Mouse (Mus musculus): ENCODE measurements around the gene 1500009C09Rik. TPM values are rescaled to one million over a fixed set of nuclear protein-coding genes. Genes with fewer than 3 reads are reported as not detected.

Gene 1500009C09Rik
- total RNA-seq (2014; fragmentation: Nextera tagmentation) (not detected in 2 replicates), total RNA-seq (2017) (not detected in 2 replicates)

- no peak for ATAC-seq (replicated peaks; ENCODE audit: low FRiP score, low TSS enrichment, poor library complexity, severe bottlenecking)
Measured at GRCm38 (mm10) chr15:82252097-82252496, at the start of gene 1500009C09Rik. Gene 1500009C09Rik, plus strand, starts transcription at chr15:82252397.

- ATAC-seq (replicated peaks; ENCODE audit: low FRiP score, low TSS enrichment, poor library complexity, severe bottlenecking) = no peak
Measured at GRCm38 (mm10) chr15:82203090-82203489, 49.1 kb upstream of the 1500009C09Rik start.

- no peak for ATAC-seq (replicated peaks; ENCODE audit: low FRiP score, low TSS enrichment, poor library complexity, severe bottlenecking)
Measured at GRCm38 (mm10) chr15:82203611-82204351, 48.4 kb upstream of the 1500009C09Rik start.

- no peak for ATAC-seq (replicated peaks; ENCODE audit: low FRiP score, low TSS enrichment, poor library complexity, severe bottlenecking)
Measured at GRCm38 (mm10) chr15:82204680-82205371, 47.4 kb upstream of the 1500009C09Rik start.

GRCm38 (mm10) chr15:82206365-82207104 lies 45.7 kb upstream of the 1500009C09Rik start:
- ATAC-seq (replicated peaks; ENCODE audit: low FRiP score, low TSS enrichment, poor library complexity, severe bottlenecking) = no peak

- ATAC-seq (replicated peaks; ENCODE audit: low FRiP score, low TSS enrichment, poor library complexity, severe bottlenecking) = no peak
Measured at GRCm38 (mm10) chr15:82207105-82207459, 45.1 kb upstream of the 1500009C09Rik start.

- no peak for ATAC-seq (replicated peaks; ENCODE audit: low FRiP score, low TSS enrichment, poor library complexity, severe bottlenecking)
Measured at GRCm38 (mm10) chr15:82207504-82208219, 44.5 kb upstream of the 1500009C09Rik start.

- ATAC-seq (replicated peaks; ENCODE audit: low FRiP score, low TSS enrichment, poor library complexity, severe bottlenecking) = no peak
Measured at GRCm38 (mm10) chr15:82208307-82208706, 43.9 kb upstream of the 1500009C09Rik start.

GRCm38 (mm10) chr15:82209295-82210050 lies 42.7 kb upstream of the 1500009C09Rik start:
- ATAC-seq (replicated peaks; ENCODE audit: low FRiP score, low TSS enrichment, poor library complexity, severe bottlenecking) = no peak

GRCm38 (mm10) chr15:82210801-82211200 lies 41.4 kb upstream of the 1500009C09Rik start:
- no peak for ATAC-seq (replicated peaks; ENCODE audit: low FRiP score, low TSS enrichment, poor library complexity, severe bottlenecking)

- no peak for ATAC-seq (replicated peaks; ENCODE audit: low FRiP score, low TSS enrichment, poor library complexity, severe bottlenecking)
Measured at GRCm38 (mm10) chr15:82211281-82211680, 40.9 kb upstream of the 1500009C09Rik start.

- ATAC-seq (replicated peaks; ENCODE audit: low FRiP score, low TSS enrichment, poor library complexity, severe bottlenecking) = no peak
Measured at GRCm38 (mm10) chr15:82211911-82212751, 40.1 kb upstream of the 1500009C09Rik start.

GRCm38 (mm10) chr15:82212752-82213063 lies 39.5 kb upstream of the 1500009C09Rik start, which contains the start of gene Shisa8:
Gene Shisa8, minus strand, starts transcription at chr15:82212815.
- no peak for ATAC-seq (replicated peaks; ENCODE audit: low FRiP score, low TSS enrichment, poor library complexity, severe bottlenecking)

GRCm38 (mm10) chr15:82213222-82213621 lies 39.0 kb upstream of the 1500009C09Rik start:
- ATAC-seq (replicated peaks; ENCODE audit: low FRiP score, low TSS enrichment, poor library complexity, severe bottlenecking) = no peak

GRCm38 (mm10) chr15:82215332-82216046 lies 36.7 kb upstream of the 1500009C09Rik start:
- ATAC-seq (replicated peaks; ENCODE audit: low FRiP score, low TSS enrichment, poor library complexity, severe bottlenecking) = no peak

GRCm38 (mm10) chr15:82216142-82216827 lies 35.9 kb upstream of the 1500009C09Rik start:
- no peak for ATAC-seq (replicated peaks; ENCODE audit: low FRiP score, low TSS enrichment, poor library complexity, severe bottlenecking)

- ATAC-seq (replicated peaks; ENCODE audit: low FRiP score, low TSS enrichment, poor library complexity, severe bottlenecking) = 0 out of 2 replicates have a peak, but pooled peaks have one; percentile 53
Measured at GRCm38 (mm10) chr15:82217039-82217438, 35.2 kb upstream of the 1500009C09Rik start.
